In the genomic region with DNA sequence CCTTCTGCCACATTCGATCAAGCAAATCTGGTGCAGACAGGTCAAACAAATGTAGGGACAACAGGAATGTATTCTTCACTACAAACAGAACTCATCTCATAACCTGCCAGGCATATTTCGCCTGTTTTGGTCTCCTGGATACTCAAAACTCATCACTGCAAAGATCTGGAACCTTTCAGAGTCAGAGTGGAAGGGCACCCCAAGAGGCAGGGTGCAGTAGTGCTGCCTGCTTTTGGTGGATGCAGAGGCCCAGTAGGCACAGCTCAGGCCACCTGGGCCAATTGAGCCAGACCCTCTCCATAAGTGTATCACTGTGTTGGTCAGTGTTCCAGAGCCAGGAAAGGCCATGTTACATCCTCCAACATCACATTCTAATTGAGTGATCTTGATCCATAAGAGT, we compare ENCODE assay signal across 11 mouse cellular contexts.
DNase-seq lines count a peak whose midpoint lies in the region; ATAC-seq and TF ChIP-seq lines count a peak whose summit lies in the region.
"Had no signal": no experiment of that assay in that cellular context is flagged by ENCODE, and none has a peak within 500 bp of the region (broad histone marks: within the 10 kb centered on the region; RNA-seq: fewer than 3 reads in every experiment).

No protein-coding gene starts in this region.

- no peaks in the 10 kb centered on the region for H3K27me3 ChIP-seq in liver, embryonic 14.5 days (ENCODE audit: control insufficient read depth, insufficient read depth, low read length)
- no peaks in the 10 kb centered on the region for H3K27me3 ChIP-seq in small intestine, adult 2 months (ENCODE audit: control insufficient read depth, insufficient read depth, low read length)
- H3K27me3 ChIP-seq: lung, embryonic 15.5 days; neural tube, embryonic 12.5 days had no signal

- no peak overlapping the region for H3K4me2 ChIP-seq in liver, embryonic 14.5 days (ENCODE audit: low read depth)
- H3K4me2 ChIP-seq: lung, embryonic 15.5 days; neural tube, embryonic 12.5 days had no signal

- H3K9me3 ChIP-seq in liver, embryonic 14.5 days (ENCODE audit: control insufficient read depth, low read length), result no peaks in the 10 kb centered on the region
- H3K9me3 ChIP-seq: lung, embryonic 15.5 days; neural tube, embryonic 12.5 days had no signal

- no peak for TF ChIP-seq EP300 in liver, embryonic 14.5 days (IDR thresholded peaks at IDR 0.05; ENCODE audit: low read depth)

- no peak for TF ChIP-seq POLR2A in small intestine, adult 2 months (IDR thresholded peaks at IDR 0.05; ENCODE audit: low read depth, low read length)

- peak; percentile 34 for DNase-seq in adrenal gland, postnatal 14 days
- DNase-seq in adrenal gland, postnatal 10 days, result no peak
- DNase-seq in liver, embryonic 14.5 days (ENCODE audit: low read depth in 3 of 3, low spot score in 3 of 3), result no peak
- DNase-seq in liver, result no peak
- DNase-seq in MN1 (ENCODE audit: low spot score), result no peak
- DNase-seq in layer of hippocampus, adult 11-12 months (ENCODE audit: low spot score), result no peak
- DNase-seq: adrenal gland, adult 8-10 months had no signal

- no peak overlapping the region for H3K4me3 ChIP-seq in liver, embryonic 14.5 days (ENCODE audit: insufficient read depth in 1 of 2, low read depth in 2 of 2, low read length in 2 of 2)
- H3K4me3 ChIP-seq in small intestine, adult 2 months (ENCODE audit: low read depth, low read length), result no peak overlapping the region
- H3K4me3 ChIP-seq: lung, embryonic 15.5 days; neural tube, embryonic 12.5 days had no signal

- 47% methylated on average over 2 of the region's 2 CpGs for WGBS in liver, embryonic 14.5 days (ENCODE audit: insufficient replicate concordance)
- WGBS in small intestine, adult 2 months, result 87% methylated on average over 2 of the region's 2 CpGs

- peaks cover 3 to 16% of the 10 kb centered on the region in 2 experiments; a peak in 2 of 4 replicates for H3K4me1 ChIP-seq in liver, embryonic 14.5 days (replicated peaks; ENCODE audit: control insufficient read depth in 2 of 2, insufficient read depth in 2 of 2, low read length in 1 of 2)
- peaks cover 25% of the 10 kb centered on the region for H3K4me1 ChIP-seq in small intestine, adult 2 months (ENCODE audit: control insufficient read depth, insufficient read depth, insufficient read length, low read length)

- peak; percentile 63 for TF ChIP-seq CTCF in liver, embryonic 14.5 days (IDR thresholded peaks at IDR 0.05; ENCODE audit: low read depth)
- peak; percentile 32; the same call in 1 of the 2 replicates for TF ChIP-seq CTCF in small intestine, adult 2 months (IDR thresholded peaks at IDR 0.05; ENCODE audit: extremely low read depth, insufficient read length, insufficient replicate concordance, low read depth, low read length)

- no peaks in the 10 kb centered on the region for H3K36me3 ChIP-seq in liver, embryonic 14.5 days (replicated peaks; ENCODE audit: control insufficient read depth, insufficient read depth, low read depth)
- no peaks in the 10 kb centered on the region for H3K36me3 ChIP-seq in small intestine, adult 2 months (ENCODE audit: control insufficient read depth, insufficient read depth, low read length)
- H3K36me3 ChIP-seq: lung, embryonic 15.5 days; neural tube, embryonic 12.5 days had no signal

- no peak overlapping the region for H3K9ac ChIP-seq in liver, embryonic 14.5 days (replicated peaks)
- H3K9ac ChIP-seq: lung, embryonic 15.5 days; neural tube, embryonic 12.5 days had no signal

- no peak overlapping the region for H3K27ac ChIP-seq in liver, embryonic 14.5 days
- H3K27ac ChIP-seq in small intestine, adult 2 months (ENCODE audit: insufficient read depth, low read depth, low read length), result no peak overlapping the region
- H3K27ac ChIP-seq: lung, embryonic 15.5 days; neural tube, embryonic 12.5 days had no signal

- ATAC-seq in liver, embryonic 14.5 days (ENCODE audit: insufficient read depth), result no peak
- ATAC-seq in common myeloid progenitor, adult 5-6 weeks (replicated peaks; ENCODE audit: low read depth, poor library complexity, severe bottlenecking), result peak; percentile 31
